Mouse (Mus musculus) hindbrain, embryonic 10.5 days (tissue): ENCODE data around the gene Pla2g6. TPM values are rescaled to one million over a fixed set of nuclear protein-coding genes. Genes with fewer than 3 reads are reported as not detected.
A peak's percentile ranks its signal among the peaks of the same experiment; 100 is the strongest.

ENCODE experiments used
- DNase-seq: peaks from one replicate; pipeline ENCODE4 v3.0.0-alpha.2; 2017; ENCODE audit warnings: low spot score
- H3K27ac ChIP-seq: fragments of 300-500 bp; sonication (generic); 2 replicates; pipeline ENCODE4 v1.5.1; 2016; ENCODE audit warnings: mild to moderate bottlenecking, moderate library complexity
- H3K27me3 ChIP-seq: fragments of 300-500 bp; sonication (generic); 2 replicates; pipeline ENCODE4 v1.6.1; 2016; ENCODE audit warnings: mild to moderate bottlenecking; ENCODE audit not compliant: poor library complexity, insufficient read depth, severe bottlenecking
- H3K36me3 ChIP-seq: fragments of 300-500 bp; sonication (generic); 2 replicates; pipeline ENCODE4 v1.6.1; 2016; ENCODE audit warnings: mild to moderate bottlenecking, moderate library complexity
- H3K4me1 ChIP-seq: fragments of 300-500 bp; sonication (generic); replicated peaks from 2 replicates; pipeline ENCODE4 v1.6.1; 2016; ENCODE audit warnings: mild to moderate bottlenecking
- H3K4me3 ChIP-seq: fragments of 300-500 bp; sonication (generic); 2 replicates; pipeline ENCODE4 v1.5.1; 2016; ENCODE audit warnings: mild to moderate bottlenecking, moderate library complexity
- H3K9me3 ChIP-seq: fragments of 300-500 bp; sonication (generic); 2 replicates; pipeline ENCODE4 v1.6.1; 2016; ENCODE audit warnings: mild to moderate bottlenecking, moderate library complexity
- whole genome bisulfite sequencing: fragments of 180-500 bp; shearing (Covaris S2); methylation state at CpG from one replicate; pipeline ENCODE4 v1.1.7; 2016; 5-methylcytosine and 5-hydroxymethylcytosine counted together
- polyA plus RNA-seq: library from polyadenylated mRNA; unstranded; fragments of >200 nt; fragmentation: Nextera tagmentation; extraction: Ambion mirVana; gene quantifications from 2 replicates; pipeline ENCODE4 v1.2.1, GENCODE M21; 2016

Pla2g6 gene
- polyA plus RNA-seq, 1 experiment from 2014 or later = 25.3 TPM

DNA sequence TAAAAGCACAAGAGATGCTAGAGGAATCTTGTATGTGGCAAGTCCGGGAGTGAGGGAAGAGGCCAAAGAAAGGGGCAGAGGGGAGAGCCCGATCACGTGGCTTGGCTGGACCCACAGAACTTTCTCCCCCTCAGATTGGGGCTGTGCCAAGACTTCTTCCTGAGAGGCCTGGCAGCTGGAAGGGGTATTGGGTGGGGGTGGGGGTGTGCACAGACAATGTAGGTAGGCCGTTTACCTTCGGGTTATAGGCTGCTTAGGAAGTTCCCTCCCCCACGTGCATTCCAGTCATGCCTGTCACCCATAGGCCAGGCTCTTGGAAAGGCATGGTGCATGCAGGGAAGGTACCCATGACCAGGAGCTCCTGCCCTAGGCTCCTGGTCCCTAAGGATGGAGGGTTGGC, 31.8 kb upstream of the Pla2g6 start:
- no peak overlapping the region for H3K27ac ChIP-seq
- no peak overlapping the region for H3K4me3 ChIP-seq
- peaks cover 51% of the 10 kb centered on the region for H3K4me1 ChIP-seq
- H3K9me3 ChIP-seq = no peaks in the 10 kb centered on the region
- 53% methylated on average over 6 of the region's 6 CpGs for WGBS
- H3K27me3 ChIP-seq = peaks cover 30% of the 10 kb centered on the region
- no peak for DNase-seq
- H3K36me3 ChIP-seq = peaks cover 48% of the 10 kb centered on the region

DNA sequence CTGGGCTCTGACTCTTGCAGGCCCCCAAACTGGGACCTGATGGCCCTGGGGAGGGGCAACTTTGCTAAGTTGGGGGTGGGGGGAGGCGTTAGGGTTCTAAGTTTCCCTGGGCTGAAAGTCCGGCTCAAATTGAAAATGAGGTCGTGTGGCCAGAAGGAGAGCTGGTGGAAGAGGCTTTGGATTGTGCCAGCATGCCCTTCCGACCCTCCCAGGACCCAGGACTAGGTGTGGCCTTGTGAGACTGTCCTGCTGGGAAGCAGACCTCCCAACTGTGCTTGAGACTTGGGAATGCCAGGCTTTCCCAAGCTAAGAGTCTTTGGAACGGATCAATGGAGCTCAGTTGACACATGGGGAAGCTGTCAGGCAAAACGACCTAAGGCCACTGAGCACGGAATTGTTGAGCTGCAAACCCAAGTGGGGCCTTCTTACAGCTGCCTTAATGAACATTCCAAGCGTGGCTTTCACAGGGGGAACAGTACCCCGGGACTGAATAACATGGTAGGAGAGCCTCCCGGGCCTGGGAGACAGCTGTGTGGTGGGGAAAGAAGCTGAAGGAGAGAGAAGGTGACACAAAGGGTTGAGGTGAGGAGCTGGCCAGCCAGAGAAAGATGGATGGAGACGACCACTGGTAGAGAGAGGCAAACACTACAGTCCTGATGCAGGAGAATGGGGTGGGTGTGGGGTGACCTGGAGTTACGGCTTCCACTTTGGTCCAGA, 29.9 kb upstream of the Pla2g6 start:
- H3K36me3 ChIP-seq = peaks cover 30% of the 10 kb centered on the region
- DNase-seq = no peak
- H3K4me1 ChIP-seq = peaks cover 49% of the 10 kb centered on the region
- peaks cover 30% of the 10 kb centered on the region for H3K27me3 ChIP-seq
- WGBS = 40% methylated on average over 12 of the region's 12 CpGs
- no peaks in the 10 kb centered on the region for H3K9me3 ChIP-seq
- H3K4me3 ChIP-seq = peak overlapping the region; percentile 59
- peak overlapping the region; percentile 76 for H3K27ac ChIP-seq

DNA sequence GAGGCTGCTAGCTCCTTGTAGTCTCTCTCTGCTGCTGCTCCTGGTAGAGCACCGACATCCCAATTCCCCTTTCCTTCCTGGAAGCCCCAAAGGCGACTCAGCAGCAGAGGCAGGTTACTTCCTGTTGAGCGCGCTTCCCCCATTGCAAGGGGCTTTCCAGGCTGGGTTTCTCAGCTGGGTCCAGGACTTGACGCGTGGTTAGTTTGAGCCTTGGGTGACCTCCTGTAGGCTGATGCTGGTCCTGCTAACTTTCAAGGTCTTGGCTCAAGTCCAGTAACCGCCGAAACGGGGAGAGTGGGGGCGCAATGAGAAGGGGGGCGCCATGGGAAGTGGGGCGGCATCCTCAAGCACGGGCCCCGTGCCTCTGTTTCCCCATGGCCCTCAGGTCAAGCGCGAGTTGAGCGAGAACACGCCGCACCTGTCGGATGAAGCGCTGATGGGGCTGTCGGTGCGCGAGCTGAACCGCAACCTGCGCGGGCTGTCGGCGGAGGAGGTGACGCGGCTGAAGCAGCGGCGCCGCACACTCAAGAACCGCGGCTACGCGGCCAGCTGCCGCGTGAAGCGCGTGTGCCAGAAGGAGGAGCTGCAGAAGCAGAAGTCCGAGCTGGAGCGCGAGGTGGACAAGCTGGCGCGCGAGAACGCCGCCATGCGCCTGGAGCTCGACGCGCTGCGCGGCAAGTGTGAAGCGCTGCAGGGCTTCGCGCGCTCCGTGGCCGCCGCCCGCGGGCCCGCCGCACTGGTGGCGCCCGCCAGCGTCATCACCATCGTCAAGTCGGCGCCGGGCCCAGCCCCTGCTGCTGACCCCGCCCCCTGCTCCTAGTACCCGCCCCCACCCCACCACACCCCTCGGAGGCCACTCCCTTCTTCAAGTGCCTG, 29.1 kb upstream of the Pla2g6 start:
- peak; percentile 85 for DNase-seq
- Histone ChIP-seq H3K4me3 (peak overlapping the region; percentile 59), H3K36me3 (peaks cover 22% of the 10 kb centered on the region), H3K27ac (peak overlapping the region; percentile 76), H3K4me1 (peaks cover 56% of the 10 kb centered on the region), H3K27me3 (peaks cover 30% of the 10 kb centered on the region), H3K9me3 (no peaks in the 10 kb centered on the region)
- under 1% methylated on average over 77 of the region's 77 CpGs for WGBS

DNA sequence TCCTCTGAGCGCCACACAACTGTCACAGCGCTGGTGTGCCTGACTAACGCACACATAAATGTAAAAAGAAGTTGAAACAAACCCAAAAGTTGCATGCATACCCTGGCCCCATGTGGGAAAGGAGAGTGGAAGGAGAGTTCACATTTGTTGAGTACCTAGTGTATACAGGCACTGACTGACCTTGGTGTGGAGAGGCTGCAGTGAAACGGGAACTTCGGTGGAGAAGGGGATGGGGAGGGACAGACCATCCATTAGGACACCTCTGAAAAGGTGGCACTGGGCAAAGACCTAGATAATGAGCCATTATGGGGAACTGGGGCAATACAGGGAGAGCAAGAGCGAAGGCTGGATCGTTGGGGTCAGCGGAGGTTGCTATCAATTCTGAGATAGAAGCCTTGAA, 28.3 kb upstream of the Pla2g6 start:
- Histone ChIP-seq H3K4me3 (peak overlapping the region; percentile 59), H3K9me3 (no peaks in the 10 kb centered on the region), H3K27me3 (peaks cover 30% of the 10 kb centered on the region), H3K4me1 (peaks cover 59% of the 10 kb centered on the region), H3K27ac (no peak overlapping the region), H3K36me3 (peaks cover 14% of the 10 kb centered on the region)
- DNase-seq = no peak
- 80% methylated on average over 8 of the region's 8 CpGs for WGBS

DNA sequence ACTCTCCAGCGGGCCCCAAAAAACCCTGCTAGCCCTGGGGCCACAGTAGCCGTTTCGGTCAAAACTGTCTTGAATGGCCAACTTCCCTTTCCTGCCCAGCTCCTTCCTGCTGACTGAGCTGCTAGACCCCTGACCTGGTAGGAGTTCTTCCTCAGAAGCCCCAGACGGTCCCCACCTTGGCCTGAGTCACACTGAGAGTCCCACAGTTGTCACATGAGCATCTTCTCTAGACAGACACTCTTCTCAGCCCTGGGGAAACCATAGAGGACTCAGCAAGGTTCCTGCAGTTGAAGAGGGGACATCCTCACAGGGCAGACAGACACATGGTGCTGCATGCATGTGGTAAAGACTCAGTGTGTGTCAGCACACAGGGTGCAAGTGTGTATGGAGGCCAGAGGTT, 26.4 kb upstream of the Pla2g6 start:
- Histone ChIP-seq H3K4me1 (peaks cover 54% of the 10 kb centered on the region), H3K36me3 (no peaks in the 10 kb centered on the region), H3K9me3 (no peaks in the 10 kb centered on the region), H3K27me3 (peaks cover 41% of the 10 kb centered on the region), H3K4me3 (no peak overlapping the region), H3K27ac (no peak overlapping the region)
- DNase-seq = no peak
- 81% methylated on average over 4 of the region's 4 CpGs for WGBS

DNA sequence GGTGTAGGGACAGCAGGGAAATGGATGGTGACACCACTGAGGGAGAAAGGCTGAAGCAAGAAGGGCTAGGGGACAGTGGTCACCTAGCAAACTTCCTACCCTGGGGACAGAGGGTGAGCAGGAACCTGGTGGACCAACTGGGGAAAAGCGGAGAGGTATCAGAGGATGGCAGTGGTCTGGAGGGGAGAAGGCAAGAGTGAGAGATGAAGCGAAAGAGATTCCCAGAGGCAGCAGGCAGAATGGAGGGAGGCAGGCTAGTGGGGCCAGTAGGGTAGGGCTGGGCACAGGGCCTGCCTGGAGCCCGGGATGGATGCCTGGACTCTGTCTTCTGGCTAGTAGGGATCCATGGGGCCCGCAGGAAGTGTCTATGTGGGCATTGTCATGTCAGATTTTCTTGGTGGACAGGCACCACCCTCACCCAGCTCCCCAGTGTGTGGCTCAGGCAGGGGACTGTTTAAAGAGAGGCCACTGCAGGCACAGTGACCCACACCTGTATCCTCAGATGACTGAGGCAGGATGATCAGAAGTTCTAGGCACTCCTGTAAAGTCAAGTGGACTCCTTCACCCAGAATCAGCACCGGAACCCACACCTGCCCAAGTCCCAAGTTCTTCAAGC, 25.6 kb upstream of the Pla2g6 start:
- H3K27me3 ChIP-seq = peaks cover 50% of the 10 kb centered on the region
- 85% methylated on average over 5 of the region's 5 CpGs for WGBS
- DNase-seq = no peak
- peaks cover 56% of the 10 kb centered on the region for H3K4me1 ChIP-seq
- H3K27ac ChIP-seq = no peak overlapping the region
- no peak overlapping the region for H3K4me3 ChIP-seq
- H3K9me3 ChIP-seq = no peaks in the 10 kb centered on the region
- H3K36me3 ChIP-seq = no peaks in the 10 kb centered on the region

DNA sequence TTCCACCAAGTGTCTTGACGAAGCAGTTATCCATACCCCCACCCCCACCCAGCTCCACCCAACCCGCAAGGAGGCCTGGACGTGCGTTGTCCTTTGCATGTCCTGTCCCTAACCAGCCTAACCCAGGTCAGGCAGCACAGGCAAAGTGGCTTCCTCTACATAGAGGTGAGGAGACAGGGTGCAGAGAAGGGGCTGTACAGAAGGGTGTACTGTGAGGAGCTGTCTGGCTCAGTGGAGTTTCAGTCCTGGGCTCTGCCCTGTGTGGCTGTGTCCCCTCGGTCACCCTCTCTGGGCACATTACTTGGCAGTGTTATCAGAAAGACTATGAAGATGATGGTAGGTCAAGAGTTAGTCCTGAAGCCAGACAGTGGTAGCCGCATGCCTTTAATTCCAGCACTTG, 24.3 kb upstream of the Pla2g6 start:
- H3K4me3 ChIP-seq = no peak overlapping the region
- H3K27ac ChIP-seq = no peak overlapping the region
- no peaks in the 10 kb centered on the region for H3K9me3 ChIP-seq
- no peak for DNase-seq
- WGBS = 87% methylated on average over 6 of the region's 6 CpGs
- peaks cover 58% of the 10 kb centered on the region for H3K4me1 ChIP-seq
- H3K27me3 ChIP-seq = peaks cover 49% of the 10 kb centered on the region
- no peaks in the 10 kb centered on the region for H3K36me3 ChIP-seq

DNA sequence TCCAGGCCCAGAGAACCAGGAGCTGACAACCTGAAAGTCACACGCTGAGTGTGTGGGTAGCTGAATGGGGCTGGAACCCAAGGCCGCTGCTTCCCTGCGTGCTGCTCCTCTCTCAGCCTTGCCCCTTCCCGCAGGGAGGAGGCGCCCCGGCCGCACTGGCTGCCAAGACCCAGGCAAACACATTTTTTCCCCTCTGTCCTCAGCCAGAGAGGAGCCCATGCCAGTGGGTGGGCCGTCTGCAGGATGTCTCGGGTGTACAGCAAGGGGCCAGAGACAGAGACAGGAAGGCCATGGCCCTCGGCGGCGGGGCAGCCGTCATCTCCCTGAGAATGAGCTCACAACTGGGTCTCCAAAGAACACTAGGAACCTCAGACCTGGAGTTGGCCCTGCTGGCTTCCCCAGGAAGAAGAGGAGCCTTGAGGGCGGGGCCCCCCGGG, 23.2 kb upstream of the Pla2g6 start:
- peak overlapping the region; percentile 20; the same call in 1 of the 2 replicates for H3K4me3 ChIP-seq
- H3K27ac ChIP-seq = peak overlapping the region; percentile 66
- 23% methylated on average over 15 of the region's 15 CpGs for WGBS
- no peaks in the 10 kb centered on the region for H3K36me3 ChIP-seq
- H3K27me3 ChIP-seq = peaks cover 45% of the 10 kb centered on the region
- no peak for DNase-seq
- no peaks in the 10 kb centered on the region for H3K9me3 ChIP-seq
- peaks cover 52% of the 10 kb centered on the region for H3K4me1 ChIP-seq

DNA sequence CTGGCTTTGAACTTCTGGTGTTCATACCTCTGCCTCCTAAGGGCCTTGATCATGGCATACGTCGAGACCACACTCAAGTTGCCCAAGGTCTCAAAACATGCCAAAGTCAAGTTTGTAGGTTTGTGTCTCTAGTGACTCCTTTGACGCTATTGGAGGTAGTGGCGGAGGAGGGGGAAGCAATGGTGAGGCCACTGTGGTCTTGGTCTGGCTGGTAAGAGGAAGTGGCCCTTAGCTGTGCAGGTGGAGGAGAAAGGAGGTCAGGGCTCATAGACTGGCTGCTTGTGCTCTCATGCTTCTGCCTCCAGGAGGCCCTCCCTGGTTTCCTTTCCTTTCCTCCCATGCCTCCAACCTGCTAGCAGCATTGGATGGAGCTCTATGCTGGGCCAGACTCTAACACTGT, 22.7 kb upstream of the Pla2g6 start:
- H3K4me1 ChIP-seq = peaks cover 52% of the 10 kb centered on the region
- peak overlapping the region; percentile 66; the same call in 1 of the 2 replicates for H3K27ac ChIP-seq
- peaks cover 45% of the 10 kb centered on the region for H3K27me3 ChIP-seq
- DNase-seq = no peak
- WGBS = 92% methylated on average over 4 of the region's 4 CpGs
- H3K4me3 ChIP-seq = 0 out of 2 replicates have a peak overlapping the region, but pooled peaks have one; percentile 20
- H3K36me3 ChIP-seq = no peaks in the 10 kb centered on the region
- H3K9me3 ChIP-seq = no peaks in the 10 kb centered on the region

DNA sequence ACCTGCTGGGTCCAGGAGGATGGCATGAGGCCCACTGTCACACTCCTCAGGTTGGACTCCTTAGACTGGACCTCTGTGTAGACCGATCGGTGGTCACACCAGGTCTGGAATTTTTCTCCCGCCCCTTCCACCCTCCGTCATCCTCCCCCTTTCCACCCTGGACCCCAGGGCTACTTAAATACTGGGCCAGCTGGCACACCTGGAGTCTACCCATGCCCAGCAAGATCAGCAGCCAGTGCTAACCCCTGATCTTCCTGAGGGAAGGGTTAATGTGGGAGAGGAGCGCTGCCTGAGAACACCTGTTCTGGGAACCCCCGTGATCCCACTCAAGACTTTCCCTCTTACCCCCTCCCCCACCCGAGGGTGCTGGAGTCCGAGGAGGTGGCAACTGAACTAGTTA, 20.5 kb upstream of the Pla2g6 start:
- peak overlapping the region; percentile 86 for H3K4me3 ChIP-seq
- DNase-seq = no peak
- peak overlapping the region; percentile 89; the same call in 1 of the 2 replicates for H3K27ac ChIP-seq
- peaks cover 49% of the 10 kb centered on the region for H3K4me1 ChIP-seq
- H3K27me3 ChIP-seq = peaks cover 41% of the 10 kb centered on the region
- H3K9me3 ChIP-seq = no peaks in the 10 kb centered on the region
- no peaks in the 10 kb centered on the region for H3K36me3 ChIP-seq
- 78% methylated on average over 8 of the region's 8 CpGs for WGBS

DNA sequence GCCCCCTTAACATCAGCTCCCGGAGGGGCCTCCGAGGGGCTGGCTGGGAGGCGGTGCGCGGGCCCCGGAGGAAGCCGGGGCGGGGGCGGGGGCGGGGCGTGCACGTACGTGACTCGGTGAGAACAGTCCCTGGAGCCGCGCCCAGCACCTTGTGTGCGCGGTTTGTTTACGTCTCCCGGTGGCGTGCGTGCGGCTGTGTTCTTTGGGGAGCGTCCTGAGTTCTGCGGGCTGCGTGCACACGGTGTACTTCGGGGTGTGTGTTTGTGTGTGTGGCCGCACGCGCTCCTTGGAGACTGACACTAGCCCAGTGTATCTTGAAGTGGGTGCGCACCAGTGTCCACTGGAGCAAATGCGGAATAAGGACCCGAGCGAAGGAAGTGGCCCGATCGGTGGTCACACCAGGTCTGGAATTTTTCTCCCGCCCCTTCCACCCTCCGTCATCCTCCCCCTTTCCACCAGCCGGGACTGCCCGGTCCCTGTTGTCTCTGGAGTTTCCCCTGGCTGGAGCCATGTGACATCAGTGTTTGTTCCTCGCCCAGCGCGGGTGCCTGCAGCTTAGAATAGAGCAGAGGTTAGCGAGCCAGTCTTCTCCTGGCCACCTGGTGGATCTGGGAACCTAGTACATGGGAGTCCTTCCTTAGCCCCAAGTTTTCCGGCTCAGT, 19.8 kb upstream of the Pla2g6 start:
- peaks cover 41% of the 10 kb centered on the region for H3K27me3 ChIP-seq
- WGBS = under 1% methylated on average over 46 of the region's 46 CpGs
- peak overlapping the region; percentile 89 for H3K27ac ChIP-seq
- peak; percentile 58 for DNase-seq
- no peaks in the 10 kb centered on the region for H3K9me3 ChIP-seq
- H3K4me3 ChIP-seq = peak overlapping the region; percentile 86
- H3K4me1 ChIP-seq = peaks cover 47% of the 10 kb centered on the region
- no peaks in the 10 kb centered on the region for H3K36me3 ChIP-seq

DNA sequence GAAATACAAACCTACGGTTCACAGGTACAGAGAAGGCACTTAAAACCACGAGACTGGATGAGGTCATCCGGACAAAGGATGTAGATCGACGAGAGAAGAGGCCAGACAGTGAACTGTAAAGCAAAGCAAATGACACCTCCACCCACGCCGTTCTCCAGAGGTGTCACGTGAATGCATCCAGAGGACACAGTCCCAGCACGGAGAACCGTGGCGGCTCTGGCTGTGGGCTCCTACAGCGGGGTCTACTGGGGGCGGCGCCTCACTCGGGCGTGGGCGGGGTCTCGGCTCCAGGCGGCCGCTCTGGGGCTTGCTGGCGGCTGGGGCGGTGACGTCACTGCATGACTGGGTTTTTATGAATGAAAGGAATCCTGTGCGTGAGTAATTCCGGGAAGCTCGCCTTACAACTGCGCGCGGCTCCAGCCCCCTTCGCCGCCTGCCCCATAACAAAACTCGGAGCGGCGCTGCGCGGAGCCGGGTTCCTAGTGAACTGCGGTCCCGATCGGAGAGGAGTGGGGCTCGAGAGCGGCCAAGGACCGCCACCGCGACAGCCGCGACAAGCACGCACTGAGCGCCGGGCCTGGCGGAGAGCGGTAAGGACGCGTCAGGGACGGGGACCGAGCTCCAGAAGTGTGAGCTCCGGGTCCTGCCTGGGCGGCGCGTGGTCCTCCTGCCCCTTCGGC, 19.1 kb upstream of the Pla2g6 start:
- Histone ChIP-seq H3K4me1 (peaks cover 40% of the 10 kb centered on the region), H3K27me3 (peaks cover 41% of the 10 kb centered on the region), H3K4me3 (peak overlapping the region; percentile 86), H3K36me3 (no peaks in the 10 kb centered on the region), H3K9me3 (no peaks in the 10 kb centered on the region), H3K27ac (peak overlapping the region; percentile 89)
- peak; percentile 95 for DNase-seq
- under 1% methylated on average over 61 of the region's 61 CpGs for WGBS
